In genomic region chr1:73979214-73979613, GRCm38 (mm10) we compare ENCODE assay signal across 8 mouse cellular contexts.
DNase-seq lines count a peak whose midpoint lies in the region; ATAC-seq and TF ChIP-seq lines count a peak whose summit lies in the region.

No protein-coding gene starts in this region.

- H3K27me3 ChIP-seq in forebrain, postnatal 0 days (ENCODE audit: insufficient read depth, low read length), result no peaks in the 10 kb centered on the region
- no peaks in the 10 kb centered on the region for H3K27me3 ChIP-seq in heart, embryonic 16.5 days (ENCODE audit: control insufficient read depth, insufficient read depth, low read length)
- H3K27me3 ChIP-seq in midbrain, embryonic 14.5 days (ENCODE audit: control insufficient read depth, insufficient read depth, low read length), result no peaks in the 10 kb centered on the region

- no peak overlapping the region for H3K9ac ChIP-seq in forebrain, postnatal 0 days
- H3K9ac ChIP-seq in heart, embryonic 16.5 days (ENCODE audit: low read length), result no peak overlapping the region
- H3K9ac ChIP-seq in midbrain, embryonic 14.5 days (replicated peaks; ENCODE audit: low read length), result no peak overlapping the region

- H3K36me3 ChIP-seq in forebrain, postnatal 0 days (ENCODE audit: insufficient read depth), result 0 out of 2 replicates have a peak, but pooled peaks cover 3% of the 10 kb centered on the region
- peaks cover 45% of the 10 kb centered on the region for H3K36me3 ChIP-seq in heart, embryonic 16.5 days (ENCODE audit: control insufficient read depth, insufficient read depth)
- H3K36me3 ChIP-seq in midbrain, embryonic 14.5 days (ENCODE audit: control insufficient read depth, insufficient read depth, low read length), result no peaks in the 10 kb centered on the region

- H3K4me3 ChIP-seq in forebrain, postnatal 0 days (ENCODE audit: low read depth, low read length), result no peak overlapping the region
- H3K4me3 ChIP-seq in heart, embryonic 16.5 days (ENCODE audit: low read length), result no peak overlapping the region
- H3K4me3 ChIP-seq in midbrain, embryonic 14.5 days (replicated peaks; ENCODE audit: low read depth, low read length), result no peak overlapping the region

- H3K4me2 ChIP-seq in forebrain, postnatal 0 days (ENCODE audit: low read depth), result no peak overlapping the region
- H3K4me2 ChIP-seq in heart, embryonic 16.5 days (ENCODE audit: low read depth, low read length), result no peak overlapping the region
- no peak overlapping the region for H3K4me2 ChIP-seq in midbrain, embryonic 14.5 days (ENCODE audit: low read length)

- no peak for TF ChIP-seq CTCF in forebrain, postnatal 0 days (IDR thresholded peaks at IDR 0.05; ENCODE audit: low read depth)

- 46% methylated on average over 3 of the region's 3 CpGs for WGBS in forebrain, postnatal 0 days
- WGBS in heart, embryonic 16.5 days, result 23% methylated on average over 3 of the region's 3 CpGs
- 52% methylated on average over 3 of the region's 3 CpGs for WGBS in midbrain, embryonic 14.5 days

- peak; percentile 47 to 63 for DNase-seq in kidney, postnatal 36 days
- no peak for DNase-seq in kidney, adult 18-20 months
- DNase-seq in forebrain, postnatal 0 days, result peak; percentile 57
- peak; percentile 56 for DNase-seq in midbrain, embryonic 14.5 days
- no peak for DNase-seq in spleen, postnatal 4 days (ENCODE audit: low spot score in 2 of 2)
- no peak for DNase-seq in thymus, postnatal 36 days

- H3K27ac ChIP-seq in forebrain, postnatal 0 days (ENCODE audit: low read depth, low read length), result no peak overlapping the region
- peak overlapping the region; percentile 80 for H3K27ac ChIP-seq in heart, embryonic 16.5 days (ENCODE audit: low read length)
- H3K27ac ChIP-seq in midbrain, embryonic 14.5 days (replicated peaks; ENCODE audit: low read depth, low read length), result no peak overlapping the region

- no peaks in the 10 kb centered on the region for H3K9me3 ChIP-seq in forebrain, postnatal 0 days (ENCODE audit: low read length)
- H3K9me3 ChIP-seq in heart, embryonic 16.5 days (replicated peaks; ENCODE audit: control insufficient read depth, low read length), result no peaks in the 10 kb centered on the region
- H3K9me3 ChIP-seq in midbrain, embryonic 14.5 days (ENCODE audit: control insufficient read depth, low read length), result no peaks in the 10 kb centered on the region

- ATAC-seq in forebrain, postnatal 0 days, result peak; percentile 66
- peak; percentile 90 for ATAC-seq in heart, embryonic 16.5 days (replicated peaks; ENCODE audit: extremely low read depth, insufficient read depth, low FRiP score)
- ATAC-seq in midbrain, embryonic 14.5 days (ENCODE audit: low FRiP score, low TSS enrichment), result no peak; the same call in 1 of the 2 replicates
- no peak for ATAC-seq in erythroblast, adult 5-6 weeks (replicated peaks; ENCODE audit: low FRiP score, poor library complexity, severe bottlenecking)

- no peaks in the 10 kb centered on the region for H3K4me1 ChIP-seq in forebrain, postnatal 0 days (ENCODE audit: insufficient read depth)
- H3K4me1 ChIP-seq in heart, embryonic 16.5 days (ENCODE audit: control insufficient read depth, insufficient read depth, low read length), result peaks cover 37% of the 10 kb centered on the region
- H3K4me1 ChIP-seq in midbrain, embryonic 14.5 days (ENCODE audit: control insufficient read depth, insufficient read depth, low read length), result no peaks in the 10 kb centered on the region

Comparison
In these comparisons a context has a peak if more than half of its experiments do, and no peak if none do; other contexts are left out.
1. DNase-seq: peak in kidney, postnatal 36 days (2 of 2), forebrain, postnatal 0 days (single experiment) and midbrain, embryonic 14.5 days (single experiment); none in kidney, adult 18-20 months (single experiment), spleen, postnatal 4 days (0 of 2) and thymus, postnatal 36 days (0 of 2).
2. ATAC-seq: peak in forebrain, postnatal 0 days (single experiment) and heart, embryonic 16.5 days (single experiment); none in midbrain, embryonic 14.5 days (single experiment) and erythroblast, adult 5-6 weeks (single experiment).